Mouse (Mus musculus): ENCODE measurements around the gene Mapk11. TPM values are rescaled to one million over a fixed set of nuclear protein-coding genes. Genes with fewer than 3 reads are reported as not detected.

Mapk11 gene
- polyA plus RNA-seq, 1 experiment from 2014 or later: 5.9 TPM

DNA sequence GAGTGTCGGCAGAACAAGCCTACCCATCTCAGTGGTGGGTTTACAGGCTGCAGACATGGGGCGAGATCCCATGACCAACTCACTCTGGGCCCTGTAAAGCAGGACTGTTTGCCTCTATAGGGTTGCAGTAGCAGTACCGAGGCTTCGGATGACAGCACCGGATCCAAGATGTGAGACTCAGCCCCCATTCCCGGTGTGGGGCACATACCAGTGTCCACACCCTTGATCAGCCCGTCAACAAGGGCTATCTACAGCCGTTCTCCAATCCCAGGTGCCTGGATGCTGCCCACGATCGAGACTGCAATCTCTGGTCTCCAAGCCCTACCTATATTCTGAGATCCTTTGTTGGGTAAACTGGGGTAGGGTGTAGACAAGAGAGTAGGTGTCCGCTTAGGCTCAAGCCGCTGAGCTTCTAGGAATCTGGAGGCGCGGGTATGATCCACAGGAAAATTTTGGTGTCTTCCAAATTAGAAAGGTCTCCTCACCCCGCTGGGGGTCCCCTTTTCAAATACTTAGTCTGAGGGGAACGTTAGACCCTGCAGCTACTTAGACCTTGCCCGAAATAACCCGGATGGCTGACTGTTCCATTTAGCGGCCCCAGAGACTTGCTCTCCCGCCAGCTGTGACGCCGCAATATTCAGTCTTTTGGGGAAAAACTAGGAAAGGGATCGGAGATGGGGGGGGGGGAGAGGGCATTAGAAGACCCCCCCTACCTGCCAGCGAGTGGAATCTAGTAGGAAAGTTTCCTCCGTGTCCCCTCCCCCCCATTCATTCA is 745 bp downstream of the Mapk11 start:
- Histone ChIP-seq H3K27me3 (replicated peaks) (peaks cover 55% of the 10 kb centered on the region), H3K4me1 (peaks cover 29% of the 10 kb centered on the region), H3K4me2 (peak overlapping the region; percentile 93), H3K36me3 (no peaks in the 10 kb centered on the region), H3K4me3 (replicated peaks) (peak overlapping the region; percentile 63), H3K27ac (no peak overlapping the region), H3K9ac (peak overlapping the region; percentile 18; the same call in 1 of the 2 replicates), H3K9me3 (no peaks in the 10 kb centered on the region)
- ATAC-seq (ENCODE audit: insufficient read depth, low FRiP score, low read depth): no peak
- WGBS: 7% methylated on average over 25 of the region's 25 CpGs

DNA sequence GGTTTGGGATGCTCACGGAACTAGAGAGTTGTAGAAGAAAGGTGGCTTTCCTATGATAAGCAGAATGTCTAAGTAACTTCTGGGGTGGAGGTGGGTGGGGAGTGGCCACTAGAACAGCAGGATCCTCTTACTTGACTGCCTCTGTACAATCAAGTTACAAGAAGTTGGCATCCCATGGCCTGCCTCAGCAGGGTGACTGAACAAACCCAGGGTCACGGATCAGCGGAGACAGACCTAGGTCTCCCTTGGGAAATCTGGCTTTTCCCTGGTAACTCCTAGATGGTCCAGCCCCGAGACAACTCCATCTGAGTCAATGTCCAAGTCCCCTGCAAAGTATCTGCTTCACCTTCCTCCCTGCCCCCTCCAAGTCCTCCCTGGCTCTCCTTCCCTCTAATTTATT is 1.5 kb downstream of the Mapk11 start:
- H3K27ac ChIP-seq: no peak overlapping the region
- H3K36me3 ChIP-seq: no peaks in the 10 kb centered on the region
- H3K9ac ChIP-seq: no peak overlapping the region
- H3K27me3 ChIP-seq (replicated peaks): peaks cover 55% of the 10 kb centered on the region
- peaks cover 29% of the 10 kb centered on the region for H3K4me1 ChIP-seq
- H3K9me3 ChIP-seq: no peaks in the 10 kb centered on the region
- 68% methylated on average over 4 of the region's 4 CpGs for WGBS
- no peak for ATAC-seq (ENCODE audit: insufficient read depth, low FRiP score, low read depth)
- H3K4me2 ChIP-seq: peak overlapping the region; percentile 93; the same call in 1 of the 2 replicates
- no peak overlapping the region for H3K4me3 ChIP-seq (replicated peaks)

DNA sequence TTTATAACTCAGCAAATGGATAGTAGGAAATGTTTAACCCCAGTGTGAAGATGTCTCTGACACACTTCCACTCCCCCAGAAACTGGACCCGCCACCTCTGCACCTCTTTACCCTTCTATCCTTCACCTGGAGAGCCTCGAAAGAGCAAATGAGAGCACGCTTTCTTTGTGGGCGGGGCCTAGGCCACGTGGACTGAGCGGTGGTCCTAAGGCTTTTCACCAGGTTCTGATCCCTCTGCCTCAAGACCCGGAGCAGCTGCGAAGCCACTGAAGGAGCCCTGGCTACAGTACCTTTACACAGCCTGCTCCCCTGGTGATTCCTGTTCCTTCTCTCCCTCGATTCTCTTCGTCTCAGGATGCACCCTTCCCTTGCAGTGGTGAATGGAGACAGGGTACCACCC is 2.0 kb downstream of the Mapk11 start:
- 25% methylated on average over 10 of the region's 10 CpGs for WGBS
- H3K4me3 ChIP-seq (replicated peaks): no peak overlapping the region
- no peak for ATAC-seq (ENCODE audit: insufficient read depth, low FRiP score, low read depth)

DNA sequence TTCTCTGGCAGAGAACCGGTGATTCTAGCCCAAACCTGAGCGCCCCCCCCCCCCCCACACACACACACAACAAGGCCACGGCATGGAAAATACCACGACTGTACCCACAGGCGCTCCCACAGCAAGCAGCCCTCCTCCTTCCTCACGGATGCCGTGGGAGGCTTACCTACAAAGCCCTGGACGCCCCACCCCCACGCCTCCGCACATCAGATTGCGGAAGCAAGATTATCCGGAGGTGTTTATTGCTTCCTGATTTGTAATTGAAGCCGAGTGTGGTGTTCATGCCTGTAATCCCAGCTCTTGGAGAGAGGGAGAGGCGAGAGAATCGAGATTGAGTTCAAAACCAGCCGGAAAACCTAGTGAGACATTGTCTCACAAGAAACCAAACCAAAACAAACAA is 2.4 kb downstream of the Mapk11 start:
- Histone ChIP-seq H3K9ac (no peak overlapping the region), H3K9me3 (no peaks in the 10 kb centered on the region), H3K4me2 (peak overlapping the region; percentile 50), H3K4me1 (peaks cover 29% of the 10 kb centered on the region), H3K27ac (no peak overlapping the region), H3K27me3 (replicated peaks) (peaks cover 63% of the 10 kb centered on the region), H3K36me3 (no peaks in the 10 kb centered on the region), H3K4me3 (replicated peaks) (peak overlapping the region; percentile 29)
- 9% methylated on average over 15 of the region's 16 CpGs for WGBS
- no peak for ATAC-seq (ENCODE audit: insufficient read depth, low FRiP score, low read depth)

More for the DNA sequence above, 2.0 kb downstream of the Mapk11 start:
- Histone ChIP-seq H3K9me3 (no peaks in the 10 kb centered on the region), H3K27ac (no peak overlapping the region), H3K36me3 (no peaks in the 10 kb centered on the region), H3K4me2 (no peak overlapping the region), H3K27me3 (replicated peaks) (peaks cover 59% of the 10 kb centered on the region), H3K4me1 (peaks cover 29% of the 10 kb centered on the region), H3K9ac (no peak overlapping the region)

DNA sequence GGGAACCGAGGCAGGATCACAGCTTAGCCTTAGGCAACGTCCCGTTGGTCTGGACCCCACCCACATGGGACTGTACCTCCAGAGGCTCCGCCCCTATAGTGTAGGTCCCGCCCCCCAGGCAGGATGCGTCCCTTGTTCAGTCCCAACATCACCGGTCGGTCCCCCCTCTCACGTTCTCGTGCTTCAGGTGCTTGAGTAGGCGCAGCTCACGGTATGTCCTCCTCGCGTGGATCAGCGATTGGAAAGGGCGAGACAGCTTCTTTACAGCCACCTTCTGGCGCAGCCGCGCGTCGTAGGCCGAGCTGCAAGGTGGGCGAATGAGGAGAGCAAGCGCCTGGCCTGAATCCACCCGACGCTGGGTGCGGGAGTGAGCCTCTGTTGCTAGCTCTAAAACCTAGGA is 2.9 kb downstream of the Mapk11 start:
- H3K4me2 ChIP-seq: peak overlapping the region; percentile 50
- H3K36me3 ChIP-seq: no peaks in the 10 kb centered on the region
- H3K27me3 ChIP-seq (replicated peaks): peaks cover 65% of the 10 kb centered on the region
- H3K4me1 ChIP-seq: peaks cover 29% of the 10 kb centered on the region
- no peaks in the 10 kb centered on the region for H3K9me3 ChIP-seq
- H3K27ac ChIP-seq: no peak overlapping the region
- peak overlapping the region; percentile 29 for H3K4me3 ChIP-seq (replicated peaks)
- H3K9ac ChIP-seq: no peak overlapping the region
- peak; percentile 41; the same call in 1 of the 2 replicates for ATAC-seq (ENCODE audit: insufficient read depth, low FRiP score, low read depth)
- under 1% methylated on average over 27 of the region's 27 CpGs for WGBS

DNA sequence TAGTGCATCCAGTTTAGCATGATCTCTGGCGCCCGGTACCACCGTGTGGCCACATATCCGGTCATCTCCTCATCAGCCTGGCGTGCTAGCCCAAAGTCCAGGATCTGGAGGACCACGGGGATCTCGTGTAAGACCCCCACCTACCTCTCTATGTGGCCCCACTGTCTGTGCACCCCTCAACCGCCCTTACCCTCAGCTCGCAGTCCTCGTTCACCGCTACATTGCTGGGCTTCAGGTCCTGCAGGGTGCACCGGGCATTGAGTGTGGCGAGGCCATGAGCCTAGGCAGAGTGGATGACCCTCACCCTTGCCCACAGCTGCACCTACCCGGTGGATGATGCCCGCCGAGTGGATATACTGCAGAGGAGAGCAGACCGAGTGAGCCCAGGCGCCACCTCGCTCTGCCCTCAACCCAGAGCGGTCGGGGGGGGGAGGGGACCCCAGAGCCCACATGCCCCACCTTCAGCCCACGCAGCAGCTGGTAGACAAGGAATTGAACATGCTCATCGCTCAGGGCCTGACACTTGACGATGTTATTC is 3.5 kb downstream of the Mapk11 start:
- Histone ChIP-seq H3K27me3 (replicated peaks) (peaks cover 72% of the 10 kb centered on the region), H3K4me3 (replicated peaks) (no peak overlapping the region), H3K9ac (no peak overlapping the region), H3K4me2 (0 out of 2 replicates have a peak overlapping the region, but pooled peaks have one; percentile 50), H3K4me1 (peaks cover 32% of the 10 kb centered on the region), H3K27ac (no peak overlapping the region), H3K9me3 (no peaks in the 10 kb centered on the region), H3K36me3 (no peaks in the 10 kb centered on the region)
- no peak for ATAC-seq (ENCODE audit: insufficient read depth, low FRiP score, low read depth)
- WGBS: 65% methylated on average over 24 of the region's 24 CpGs

DNA sequence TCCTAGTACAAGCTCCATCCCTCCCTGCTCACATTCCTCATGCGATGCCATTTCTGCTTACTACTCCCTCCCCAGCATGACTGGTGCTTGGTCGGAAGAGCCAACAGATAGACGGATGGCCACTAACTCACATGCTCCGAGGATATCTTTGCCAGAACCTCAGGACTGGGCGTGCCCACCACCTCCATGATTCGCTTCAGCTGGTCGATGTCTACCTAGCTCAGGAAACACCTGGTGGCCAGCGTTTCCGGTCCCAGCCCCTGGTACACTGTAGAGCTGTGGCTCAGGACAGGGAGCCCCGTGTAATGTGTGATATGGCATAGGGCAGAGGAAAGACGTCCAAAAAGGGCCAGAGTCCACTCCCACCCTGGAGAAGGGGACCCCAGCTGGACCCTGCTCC is 4.5 kb downstream of the Mapk11 start:
- no peak overlapping the region for H3K4me3 ChIP-seq (replicated peaks)
- no peak overlapping the region for H3K9ac ChIP-seq
- H3K36me3 ChIP-seq: no peaks in the 10 kb centered on the region
- H3K9me3 ChIP-seq: no peaks in the 10 kb centered on the region
- WGBS: 86% methylated on average over 11 of the region's 11 CpGs
- peaks cover 80% of the 10 kb centered on the region for H3K27me3 ChIP-seq (replicated peaks)
- H3K4me1 ChIP-seq: peaks cover 36% of the 10 kb centered on the region
- H3K4me2 ChIP-seq: no peak overlapping the region
- ATAC-seq (ENCODE audit: insufficient read depth, low FRiP score, low read depth): no peak
- H3K27ac ChIP-seq: no peak overlapping the region

DNA sequence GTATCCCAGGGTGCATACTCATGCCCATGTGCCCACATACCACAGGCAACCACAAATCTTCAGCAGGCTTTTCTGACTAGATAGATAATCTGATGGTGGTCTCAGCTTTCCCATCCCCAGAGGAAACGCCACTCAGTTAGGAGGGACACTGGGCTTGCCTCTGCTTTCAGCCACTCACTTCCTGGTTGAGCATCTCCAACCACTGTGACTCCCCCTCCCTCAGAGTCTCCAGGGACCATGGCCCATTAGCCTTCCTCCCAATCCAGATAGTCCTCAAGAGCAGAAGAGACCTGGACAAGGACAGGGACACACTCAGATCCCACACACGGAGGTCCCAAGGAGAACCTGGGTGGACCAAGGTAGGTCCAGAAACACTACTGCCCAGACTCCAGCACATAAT is 6.3 kb downstream of the Mapk11 start:
- Histone ChIP-seq H3K4me2 (no peak overlapping the region), H3K9me3 (no peaks in the 10 kb centered on the region), H3K36me3 (no peaks in the 10 kb centered on the region), H3K27me3 (replicated peaks) (peaks cover 81% of the 10 kb centered on the region), H3K27ac (no peak overlapping the region), H3K4me3 (replicated peaks) (no peak overlapping the region), H3K4me1 (peaks cover 27% of the 10 kb centered on the region), H3K9ac (no peak overlapping the region)
- ATAC-seq (ENCODE audit: insufficient read depth, low FRiP score, low read depth): no peak
- WGBS: 73% methylated on average over 2 of the region's 2 CpGs

DNA sequence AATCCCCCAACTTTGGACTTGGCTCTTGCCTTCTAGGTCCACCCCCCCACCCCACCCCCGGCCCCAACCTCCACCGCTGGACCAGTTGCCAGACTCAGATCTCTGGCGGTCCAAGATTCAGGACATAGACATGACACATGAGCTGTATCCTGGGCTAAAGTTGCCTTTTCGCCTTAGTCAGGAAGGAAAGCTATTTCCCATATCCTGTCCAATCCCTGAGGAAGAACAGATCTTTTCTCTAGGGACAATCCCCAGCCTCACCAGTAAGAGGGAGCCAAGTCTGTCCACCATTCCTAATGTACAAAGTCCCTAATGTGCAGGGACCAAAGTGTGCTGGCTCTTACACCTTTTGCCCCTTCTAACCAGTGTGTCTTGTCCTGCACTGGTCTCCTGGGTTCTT is 7.5 kb downstream of the Mapk11 start:
- peaks cover 21% of the 10 kb centered on the region for H3K4me1 ChIP-seq
- H3K27ac ChIP-seq: no peak overlapping the region
- H3K4me3 ChIP-seq (replicated peaks): no peak overlapping the region
- H3K9me3 ChIP-seq: no peaks in the 10 kb centered on the region
- H3K27me3 ChIP-seq (replicated peaks): peaks cover 71% of the 10 kb centered on the region
- 48% methylated on average over 4 of the region's 4 CpGs for WGBS
- no peaks in the 10 kb centered on the region for H3K36me3 ChIP-seq
- ATAC-seq (ENCODE audit: insufficient read depth, low FRiP score, low read depth): no peak
- H3K4me2 ChIP-seq: no peak overlapping the region
- no peak overlapping the region for H3K9ac ChIP-seq

DNA sequence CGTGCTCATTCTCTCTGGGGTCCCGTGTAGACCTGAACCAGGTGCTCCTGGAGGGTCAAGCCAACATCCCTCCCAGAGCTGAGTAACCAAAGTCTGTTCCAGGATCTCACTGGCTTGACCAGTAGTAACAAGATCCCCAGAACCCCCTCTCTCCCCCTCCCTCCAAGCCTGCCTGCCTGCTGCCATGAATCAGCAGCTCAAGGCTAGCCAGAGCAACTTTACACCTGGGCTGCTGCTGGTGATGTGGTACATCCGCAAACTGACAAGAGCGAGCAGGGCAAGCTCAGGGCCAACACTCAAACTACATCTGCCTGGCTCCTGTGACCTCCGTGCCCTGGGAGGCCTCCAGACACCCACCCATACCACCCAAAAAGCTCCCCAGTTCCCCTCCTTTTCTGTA is 8.0 kb downstream of the Mapk11 start:
- no peak for ATAC-seq (ENCODE audit: insufficient read depth, low FRiP score, low read depth)
- Histone ChIP-seq H3K4me3 (replicated peaks) (no peak overlapping the region), H3K4me2 (no peak overlapping the region), H3K27ac (no peak overlapping the region), H3K9ac (no peak overlapping the region), H3K4me1 (peaks cover 17% of the 10 kb centered on the region), H3K27me3 (replicated peaks) (peaks cover 67% of the 10 kb centered on the region), H3K36me3 (no peaks in the 10 kb centered on the region), H3K9me3 (no peaks in the 10 kb centered on the region)
- 19% methylated on average over 5 of the region's 5 CpGs for WGBS

DNA sequence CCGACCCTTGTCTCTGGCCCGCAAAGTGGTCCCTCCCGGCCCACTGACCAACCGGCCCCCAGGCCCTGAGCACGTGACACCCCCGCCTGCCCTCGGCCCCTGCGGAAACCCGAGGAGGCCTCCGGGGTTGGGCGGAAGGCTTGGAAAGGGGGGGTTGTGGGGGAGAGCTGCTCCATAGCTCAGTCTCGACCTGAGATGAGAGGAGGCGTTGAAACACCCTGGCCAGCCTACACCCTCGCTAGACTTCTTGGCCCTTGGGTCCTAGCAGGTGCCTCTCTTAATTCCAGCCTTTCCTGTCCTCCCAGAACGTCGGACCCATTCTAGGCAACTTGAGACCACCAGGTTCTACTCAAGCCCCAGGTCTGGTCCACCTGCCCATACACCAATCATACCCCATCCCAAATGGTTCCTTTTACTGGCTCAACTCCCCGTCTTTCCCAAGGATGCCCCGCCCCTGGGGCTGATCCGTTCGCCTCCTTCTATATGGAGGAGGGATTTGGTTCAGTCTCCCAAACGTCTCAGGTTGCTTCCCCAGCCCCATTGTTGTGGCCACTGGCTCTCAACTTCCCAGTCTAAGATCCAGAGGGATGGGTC is 8.7 kb downstream of the Mapk11 start, which contains the start of gene Mapk12:
Mapk12 (minus strand) TSS at position 45 of the 594 bp plus-strand sequence.
- Histone ChIP-seq H3K9ac (no peak within 1 kb of the TSS; the same call in 1 of the 2 replicates), H3K4me1 (peaks cover 14% of the 10 kb centered on the region), H3K27me3 (replicated peaks) (peaks cover 60% of the 10 kb centered on the region), H3K36me3 (no peaks in the 10 kb centered on the region), H3K27ac (no peak within 1 kb of the TSS), H3K4me2 (peak within 1 kb of the TSS; percentile 91), H3K4me3 (replicated peaks) (peak within 1 kb of the TSS; percentile 51), H3K9me3 (no peaks in the 10 kb centered on the region)
- under 1% methylated on average over 21 of the region's 21 CpGs for WGBS
- peak; percentile 48; the same call in 1 of the 2 replicates for ATAC-seq (ENCODE audit: insufficient read depth, low FRiP score, low read depth)

Measured in stomach, embryonic 15.5 days (tissue).